Mouse (Mus musculus): Measurements from ENCODE around the gene Sh3bp2. TPM values are rescaled to one million over a fixed set of nuclear protein-coding genes. Genes with fewer than 3 reads are reported as not detected.
"Not testable (repeated sequence)": the region's sequence is repeated elsewhere in the genome, so short reads cannot be mapped to it uniquely, and the experiment has no call there.

Gene Sh3bp2
- polyA plus RNA-seq, 1 experiment from 2014 or later, result 7.6 TPM

- ATAC-seq (replicated peaks; ENCODE audit: low FRiP score), result no peak
- Histone ChIP-seq H3K9me3 (replicated peaks) (no peaks in the 10 kb centered on the region), H3K36me3 (peaks cover 7% of the 10 kb centered on the region; the same call in 1 of the 2 replicates), H3K9ac (no peak overlapping the region), H3K4me1 (peaks cover 28% of the 10 kb centered on the region), H3K4me2 (no peak overlapping the region), H3K4me3 (replicated peaks) (no peak overlapping the region), H3K27me3 (no peaks in the 10 kb centered on the region), H3K27ac (no peak overlapping the region)
- 86% methylated on average over 1 of the region's 1 CpGs for WGBS
Measured at GRCm38 (mm10) chr5:34576286-34576685, 50.6 kb downstream of the Sh3bp2 start.

- Histone ChIP-seq H3K4me3 (replicated peaks) (no peak overlapping the region), H3K9ac (no peak overlapping the region), H3K27ac (no peak overlapping the region), H3K9me3 (replicated peaks) (no peaks in the 10 kb centered on the region), H3K4me1 (peaks cover 30% of the 10 kb centered on the region), H3K36me3 (peaks cover 7% of the 10 kb centered on the region; the same call in 1 of the 2 replicates), H3K4me2 (no peak overlapping the region), H3K27me3 (no peaks in the 10 kb centered on the region)
- ATAC-seq (replicated peaks; ENCODE audit: low FRiP score), result no peak
- 94% methylated on average over 7 of the region's 7 CpGs for WGBS
Measured at GRCm38 (mm10) chr5:34578038-34578655, 52.5 kb downstream of the Sh3bp2 start.

DNA sequence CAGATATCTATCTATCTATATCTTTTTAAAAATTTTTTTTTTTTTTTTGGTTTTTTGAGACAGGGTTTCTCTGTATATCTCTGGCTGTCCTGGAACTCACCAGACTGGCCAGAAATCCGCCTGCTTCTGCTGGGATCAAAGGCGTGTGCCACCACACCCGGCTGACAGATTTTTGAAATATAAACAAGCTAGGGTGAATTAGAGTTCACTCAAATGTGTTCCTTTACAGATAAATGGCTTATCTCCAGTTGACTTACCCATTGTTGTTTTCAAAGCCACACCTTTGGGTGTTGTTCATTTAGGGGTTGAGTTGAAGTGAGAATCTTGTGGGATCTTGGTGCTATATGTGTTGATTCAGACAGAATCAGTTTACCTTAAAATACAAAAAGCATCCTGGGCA lies 53.7 kb downstream of the Sh3bp2 start:
- H3K36me3 ChIP-seq, result peaks cover 7% of the 10 kb centered on the region; the same call in 1 of the 2 replicates
- H3K27me3 ChIP-seq, result no peaks in the 10 kb centered on the region
- H3K27ac ChIP-seq, result no peak overlapping the region
- peaks cover 30% of the 10 kb centered on the region for H3K4me1 ChIP-seq
- no peaks in the 10 kb centered on the region for H3K9me3 ChIP-seq (replicated peaks)
- no peak overlapping the region for H3K9ac ChIP-seq
- ATAC-seq (replicated peaks; ENCODE audit: low FRiP score), result no peak
- no peak overlapping the region for H3K4me2 ChIP-seq
- WGBS, result 87% methylated on average over 3 of the region's 3 CpGs
- no peak overlapping the region for H3K4me3 ChIP-seq (replicated peaks)

- peaks cover 13% of the 10 kb centered on the region for H3K4me1 ChIP-seq
- not testable (repeated sequence) for H3K4me3 ChIP-seq (replicated peaks); H3K9me3 ChIP-seq (replicated peaks); H3K4me2 ChIP-seq; H3K27me3 ChIP-seq; H3K9ac ChIP-seq; H3K36me3 ChIP-seq
- peak; percentile 88 for ATAC-seq (replicated peaks; ENCODE audit: low FRiP score)
- H3K27ac ChIP-seq, result peak overlapping the region; percentile 19; the same call in 1 of the 2 replicates
- WGBS, result 47% methylated on average over 10 of the region's 10 CpGs
Measured at GRCm38 (mm10) chr5:34581671-34582313, 56.2 kb downstream of the Sh3bp2 start.

DNA sequence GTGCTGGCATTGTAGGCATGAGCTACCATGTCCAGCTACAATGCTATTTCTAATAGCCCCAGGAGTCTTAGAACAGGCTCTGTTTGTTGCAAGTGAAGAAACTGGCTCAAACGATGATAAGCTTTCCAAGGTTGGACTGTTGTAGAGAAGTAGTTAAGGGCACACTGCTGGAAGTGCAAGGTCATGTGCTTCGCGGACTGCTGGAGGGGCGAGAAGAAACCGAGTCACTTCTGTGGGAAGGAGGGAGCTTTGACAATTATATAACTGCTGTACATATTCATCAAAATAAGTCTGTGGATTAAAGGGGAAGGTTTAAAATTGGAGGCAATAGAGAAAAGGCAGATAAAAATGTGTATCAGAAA lies 56.7 kb downstream of the Sh3bp2 start:
- Histone ChIP-seq H3K4me2 (no peak overlapping the region), H3K27me3 (no peaks in the 10 kb centered on the region)

DNA sequence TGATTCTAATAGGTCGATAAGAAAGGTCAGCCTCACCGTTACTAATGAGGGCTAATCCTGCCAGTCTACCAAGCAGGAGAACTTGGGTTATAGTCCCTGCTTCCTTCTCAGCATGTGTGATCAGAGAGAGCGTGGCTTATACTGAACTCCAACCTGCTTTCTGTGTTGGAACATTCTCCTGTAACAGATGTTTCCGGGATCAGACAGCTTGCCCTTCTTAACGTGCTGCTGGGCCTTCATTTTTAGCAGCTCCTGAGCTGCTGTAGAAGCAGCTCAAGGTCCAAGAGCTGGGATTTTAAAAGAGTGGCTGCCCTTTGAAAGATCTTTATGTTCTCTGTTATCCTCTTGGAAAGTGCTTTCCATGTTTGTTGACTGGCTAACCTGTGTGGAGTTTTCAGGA lies 59.6 kb downstream of the Sh3bp2 start:
- peaks cover 12% of the 10 kb centered on the region; the same call in 1 of the 2 replicates for H3K4me1 ChIP-seq
- H3K4me3 ChIP-seq (replicated peaks), result no peak overlapping the region
- WGBS, result 82% methylated on average over 5 of the region's 5 CpGs
- ATAC-seq (replicated peaks; ENCODE audit: low FRiP score), result no peak
- no peak overlapping the region for H3K27ac ChIP-seq
- no peaks in the 10 kb centered on the region for H3K9me3 ChIP-seq (replicated peaks)
- no peaks in the 10 kb centered on the region for H3K27me3 ChIP-seq
- no peak overlapping the region for H3K9ac ChIP-seq
- H3K4me2 ChIP-seq, result no peak overlapping the region
- H3K36me3 ChIP-seq, result no peaks in the 10 kb centered on the region; the same call in 1 of the 2 replicates

More for the DNA sequence above, 56.7 kb downstream of the Sh3bp2 start:
- ATAC-seq (replicated peaks; ENCODE audit: low FRiP score), result 0 out of 2 replicates have a peak, but pooled peaks have one; percentile 31
- Histone ChIP-seq H3K4me3 (replicated peaks) (no peak overlapping the region), H3K9me3 (replicated peaks) (no peaks in the 10 kb centered on the region), H3K4me1 (peaks cover 8% of the 10 kb centered on the region; the same call in 1 of the 2 replicates), H3K27ac (peak overlapping the region; percentile 19; the same call in 1 of the 2 replicates), H3K36me3 (peaks cover 7% of the 10 kb centered on the region; the same call in 1 of the 2 replicates), H3K9ac (no peak overlapping the region)
- WGBS, result 73% methylated on average over 5 of the region's 5 CpGs

- no peaks in the 10 kb centered on the region for H3K9me3 ChIP-seq (replicated peaks)
- no peak overlapping the region for H3K9ac ChIP-seq
- WGBS, result 90% methylated on average over 5 of the region's 5 CpGs
- H3K27ac ChIP-seq, result no peak overlapping the region
- no peaks in the 10 kb centered on the region for H3K27me3 ChIP-seq
- no peak overlapping the region for H3K4me2 ChIP-seq
- H3K36me3 ChIP-seq, result peaks cover 3% of the 10 kb centered on the region
- 0 out of 2 replicates have a peak, but pooled peaks cover 6% of the 10 kb centered on the region for H3K4me1 ChIP-seq
- H3K4me3 ChIP-seq (replicated peaks), result no peak overlapping the region
- no peak for ATAC-seq (replicated peaks; ENCODE audit: low FRiP score)
Measured at GRCm38 (mm10) chr5:34587881-34588280, 62.2 kb downstream of the Sh3bp2 start.

DNA sequence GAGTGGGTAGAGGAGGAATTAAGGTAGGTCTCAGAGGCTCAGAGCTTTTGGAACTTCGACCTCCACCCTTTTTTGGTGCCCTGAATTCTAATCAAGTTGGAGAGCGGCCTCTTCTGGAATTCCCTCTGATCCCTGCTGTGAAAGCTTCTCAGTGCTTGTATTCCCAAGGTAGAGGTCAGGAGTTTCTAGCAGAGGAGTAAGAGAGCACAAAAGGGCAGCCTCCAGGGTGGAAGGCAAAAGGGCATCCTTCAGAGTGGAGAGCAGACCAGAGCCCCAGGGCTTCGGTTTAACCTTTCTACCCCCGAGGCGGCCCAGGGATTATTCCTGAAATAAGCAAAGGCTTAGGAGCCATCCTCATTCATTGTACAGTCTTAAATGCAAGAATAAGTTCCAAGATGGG lies 64.4 kb downstream of the Sh3bp2 start:
- Histone ChIP-seq H3K4me3 (replicated peaks) (no peak overlapping the region), H3K4me1 (0 out of 2 replicates have a peak, but pooled peaks cover 6% of the 10 kb centered on the region), H3K27me3 (no peaks in the 10 kb centered on the region), H3K4me2 (no peak overlapping the region), H3K36me3 (peaks cover 16% of the 10 kb centered on the region), H3K9me3 (replicated peaks) (no peaks in the 10 kb centered on the region), H3K27ac (no peak overlapping the region), H3K9ac (no peak overlapping the region)
- no peak for ATAC-seq (replicated peaks; ENCODE audit: low FRiP score)
- WGBS, result 40% methylated on average over 5 of the region's 5 CpGs

DNA sequence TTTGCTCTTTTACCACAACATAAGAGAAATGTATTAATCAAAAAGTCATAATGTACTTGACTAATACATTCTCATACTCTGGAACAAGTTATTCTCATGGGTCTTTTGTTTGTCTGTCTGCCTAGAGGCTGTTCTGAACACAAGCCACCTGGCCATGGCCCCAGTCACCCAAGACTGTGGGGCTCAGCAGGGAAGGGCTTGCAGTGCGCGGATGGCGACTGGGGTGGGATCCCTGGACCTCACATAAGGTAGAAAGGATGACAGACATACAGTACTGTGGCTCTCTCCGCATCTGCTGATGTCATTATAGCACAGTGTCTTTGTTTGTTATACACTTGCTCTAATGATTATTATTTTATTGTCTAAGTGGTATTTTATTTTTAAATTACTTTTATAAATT lies 65.1 kb downstream of the Sh3bp2 start:
- 74% methylated on average over 4 of the region's 4 CpGs for WGBS
- ATAC-seq (replicated peaks; ENCODE audit: low FRiP score), result no peak
- H3K4me2 ChIP-seq, result no peak overlapping the region

DNA sequence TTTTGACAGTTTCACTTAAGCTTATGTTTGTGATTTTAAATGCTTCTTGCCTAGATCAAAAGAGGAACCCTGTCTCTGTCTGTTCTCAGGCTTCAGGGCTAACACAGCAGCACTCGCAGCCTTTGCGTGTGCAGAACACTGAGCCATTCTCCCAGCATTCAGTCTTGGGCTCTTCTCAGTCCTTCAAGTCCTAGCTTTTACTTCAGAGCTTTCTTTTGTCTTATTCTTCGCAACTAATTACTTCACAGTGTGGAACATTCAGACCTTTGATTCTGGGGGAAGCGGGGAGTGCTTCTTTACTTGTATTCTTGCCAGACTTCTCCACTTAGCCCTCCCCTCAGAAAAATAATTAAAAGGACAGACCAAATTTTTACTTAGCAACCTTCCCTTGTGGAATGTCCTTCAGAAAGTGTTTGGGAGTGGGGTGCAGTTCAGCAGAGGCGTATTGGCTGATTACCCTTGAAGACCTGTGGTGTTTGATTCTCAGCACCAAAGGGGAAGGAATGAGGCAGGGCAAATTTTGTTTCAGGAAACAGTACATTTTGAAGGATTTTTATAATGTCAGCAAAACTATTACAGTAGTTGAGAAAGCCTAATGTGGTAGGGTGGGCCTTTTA lies 65.9 kb downstream of the Sh3bp2 start:
- 82% methylated on average over 5 of the region's 5 CpGs for WGBS
- no peak for ATAC-seq (replicated peaks; ENCODE audit: low FRiP score)
- Histone ChIP-seq H3K4me1 (0 out of 2 replicates have a peak, but pooled peaks cover 6% of the 10 kb centered on the region), H3K4me3 (replicated peaks) (no peak overlapping the region), H3K9me3 (replicated peaks) (no peaks in the 10 kb centered on the region), H3K36me3 (peaks cover 16% of the 10 kb centered on the region), H3K27ac (no peak overlapping the region), H3K9ac (no peak overlapping the region), H3K27me3 (no peaks in the 10 kb centered on the region), H3K4me2 (no peak overlapping the region)

More for the DNA sequence above, 65.1 kb downstream of the Sh3bp2 start:
- Histone ChIP-seq H3K4me1 (0 out of 2 replicates have a peak, but pooled peaks cover 6% of the 10 kb centered on the region), H3K27ac (no peak overlapping the region), H3K9ac (no peak overlapping the region), H3K27me3 (no peaks in the 10 kb centered on the region), H3K9me3 (replicated peaks) (no peaks in the 10 kb centered on the region), H3K36me3 (peaks cover 16% of the 10 kb centered on the region), H3K4me3 (replicated peaks) (no peak overlapping the region)

- not testable (repeated sequence) for H3K9ac ChIP-seq; H3K4me1 ChIP-seq; H3K9me3 ChIP-seq (replicated peaks); H3K27me3 ChIP-seq; H3K4me2 ChIP-seq; H3K4me3 ChIP-seq (replicated peaks); ATAC-seq (replicated peaks; ENCODE audit: low FRiP score); H3K27ac ChIP-seq
- WGBS, result 93% methylated on average over 5 of the region's 5 CpGs
- peaks cover 16% of the 10 kb centered on the region for H3K36me3 ChIP-seq
Measured at GRCm38 (mm10) chr5:34592224-34592623, 66.6 kb downstream of the Sh3bp2 start.

DNA sequence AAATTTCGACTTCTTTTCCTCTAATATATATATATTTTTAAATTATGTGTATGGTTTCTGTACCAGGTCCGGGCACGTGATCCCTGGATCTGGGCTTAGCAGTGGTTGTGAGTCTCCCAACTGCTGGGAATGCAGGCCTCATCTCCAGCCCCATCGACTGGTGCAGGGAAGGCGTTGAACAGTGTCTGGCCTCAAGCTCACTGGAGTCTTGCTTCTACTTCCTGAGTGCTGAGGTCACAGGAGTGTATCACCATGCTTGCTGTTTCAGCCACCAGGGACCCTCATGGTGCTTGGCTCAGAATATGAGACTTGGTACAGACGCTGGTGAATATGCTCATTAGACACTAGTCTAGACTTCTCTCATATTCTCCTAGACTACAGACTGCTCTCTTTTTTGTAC lies 67.0 kb downstream of the Sh3bp2 start:
- 93% methylated on average over 6 of the region's 6 CpGs for WGBS
- 0 out of 2 replicates have a peak, but pooled peaks cover 6% of the 10 kb centered on the region for H3K4me1 ChIP-seq
- H3K9me3 ChIP-seq (replicated peaks), result no peaks in the 10 kb centered on the region
- H3K36me3 ChIP-seq, result peaks cover 17% of the 10 kb centered on the region
- no peak overlapping the region for H3K4me3 ChIP-seq (replicated peaks)
- no peak overlapping the region for H3K27ac ChIP-seq
- no peaks in the 10 kb centered on the region for H3K27me3 ChIP-seq
- ATAC-seq (replicated peaks; ENCODE audit: low FRiP score), result no peak
- H3K9ac ChIP-seq, result no peak overlapping the region
- no peak overlapping the region for H3K4me2 ChIP-seq
